Mouse (Mus musculus): ENCODE data around the gene Foxs1.

DNA sequence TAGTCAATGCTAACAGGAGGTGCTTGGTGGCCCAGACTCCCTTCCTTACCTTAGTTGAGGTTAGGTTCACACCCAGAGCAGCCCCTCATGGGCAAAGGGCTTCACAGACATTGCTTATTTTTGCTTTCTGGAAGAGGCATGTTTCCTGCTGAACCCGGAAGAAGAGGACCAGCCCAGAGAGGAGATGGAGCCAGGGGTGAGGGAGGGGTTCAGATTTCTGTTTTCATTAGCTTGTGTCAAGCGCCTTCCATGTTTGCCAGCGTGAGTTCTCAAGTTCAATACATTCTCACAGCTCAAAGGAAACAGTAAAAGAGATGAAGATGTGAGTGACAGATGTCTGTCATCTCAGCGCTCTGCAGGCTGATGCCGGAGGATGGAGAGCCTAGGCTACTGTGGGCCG is 23.2 kb downstream of the Foxs1 start:
- TF ChIP-seq EP300 (IDR thresholded peaks at IDR 0.05; ENCODE audit: low read depth) (no peak), CTCF (IDR thresholded peaks at IDR 0.05; ENCODE audit: low read depth) (no peak)

Measured in liver, embryonic 14.5 days (tissue).